Mouse (Mus musculus) megakaryocyte progenitor cell, adult 5-6 weeks (primary cell): ENCODE results near the gene Cald1. TPM values are rescaled to one million over a fixed set of nuclear protein-coding genes. Genes with fewer than 3 reads are reported as not detected.

Source experiments
- ATAC-seq: replicated peaks from 2 replicates; pipeline ENCODE4 v1.8.0; 2016; ENCODE audit warnings: mild to moderate bottlenecking, moderate TSS enrichment, inconsistent platforms; ENCODE audit not compliant: poor library complexity
- total RNA-seq, 2 experiments: library from RNA; stranded (forward) in 1 of 2; stranded (reverse) in 1 of 2; fragments of 157-497, 149-512 nt in 1 of 2; fragments of 200-1000 nt in 1 of 2; gene quantifications; 2 replicates each; pipeline versions ENCODE4 v1.2.3 to v1.2.4; 2015 to 2017

Gene Cald1
- total RNA-seq, 2 experiments from 2014 or later = 0.05 TPM; not detected in 1

GRCm38 (mm10) chr6:34609892-34610829, 11.9 kb downstream of the Cald1 start:
- peak; percentile 29 for ATAC-seq

GRCm38 (mm10) chr6:34613122-34613521, 14.8 kb downstream of the Cald1 start:
- ATAC-seq = no peak

GRCm38 (mm10) chr6:34615419-34615818, 17.1 kb downstream of the Cald1 start:
- no peak for ATAC-seq

GRCm38 (mm10) chr6:34619494-34619893, 21.2 kb downstream of the Cald1 start:
- peak; percentile 52; the same call in 1 of the 2 replicates for ATAC-seq

- no peak for ATAC-seq
Observed at GRCm38 (mm10) chr6:34620242-34620641, 21.9 kb downstream of the Cald1 start.

GRCm38 (mm10) chr6:34622865-34623264, 24.6 kb downstream of the Cald1 start:
- ATAC-seq = no peak

GRCm38 (mm10) chr6:34623290-34623689, 25.0 kb downstream of the Cald1 start:
- ATAC-seq = no peak

- ATAC-seq = no peak
Observed at GRCm38 (mm10) chr6:34624536-34624935, 26.2 kb downstream of the Cald1 start.

- no peak for ATAC-seq
Observed at GRCm38 (mm10) chr6:34626586-34627245, 28.4 kb downstream of the Cald1 start.

- ATAC-seq = no peak
Observed at GRCm38 (mm10) chr6:34628131-34628530, 29.8 kb downstream of the Cald1 start.

- ATAC-seq = no peak
Observed at GRCm38 (mm10) chr6:34633776-34634175, 35.5 kb downstream of the Cald1 start.

- ATAC-seq = no peak
Observed at GRCm38 (mm10) chr6:34637588-34638438, 39.5 kb downstream of the Cald1 start.

- no peak for ATAC-seq
Observed at GRCm38 (mm10) chr6:34638667-34639066, 40.4 kb downstream of the Cald1 start.

- no peak for ATAC-seq
Observed at GRCm38 (mm10) chr6:34640226-34640625, 41.9 kb downstream of the Cald1 start.

- ATAC-seq = no peak
Observed at GRCm38 (mm10) chr6:34641081-34641480, 42.8 kb downstream of the Cald1 start.

GRCm38 (mm10) chr6:34642075-34642547, 43.8 kb downstream of the Cald1 start:
- no peak for ATAC-seq

- ATAC-seq = no peak
Observed at GRCm38 (mm10) chr6:34648017-34648787, 49.9 kb downstream of the Cald1 start.

- no peak for ATAC-seq
Observed at GRCm38 (mm10) chr6:34651298-34651697, 53.0 kb downstream of the Cald1 start.

- ATAC-seq = no peak
Observed at GRCm38 (mm10) chr6:34655719-34656118, 57.4 kb downstream of the Cald1 start.

- no peak for ATAC-seq
Observed at GRCm38 (mm10) chr6:34658791-34659190, 60.5 kb downstream of the Cald1 start.
